Mouse (Mus musculus): ENCODE results near the gene Mospd2. TPM values are rescaled to one million over a fixed set of nuclear protein-coding genes. Genes with fewer than 3 reads are reported as not detected.

The Mospd2 gene
- 13.8 and 14.4 TPM in 2 replicates for polyA plus RNA-seq (2015; fragmentation: Nextera tagmentation; extraction: Ambion mirVana)

- no peaks in the 10 kb centered on the region for H3K9me3 ChIP-seq
- H3K27me3 ChIP-seq = peaks cover 5% of the 10 kb centered on the region; the same call in 1 of the 2 replicates
- H3K36me3 ChIP-seq = no peaks in the 10 kb centered on the region
- H3K4me3 ChIP-seq (replicated peaks) = peak within 1 kb of the TSS; percentile 56
- H3K27ac ChIP-seq = peak within 1 kb of the TSS; percentile 56; the same call in 1 of the 2 replicates
- WGBS = 16% methylated on average over 23 of the region's 26 CpGs
- H3K4me1 ChIP-seq (replicated peaks) = 0 out of 2 replicates have a peak, but pooled peaks cover 9% of the 10 kb centered on the region
- H3K9ac ChIP-seq (replicated peaks) = peak within 1 kb of the TSS; percentile 69
- peak within 1 kb of the TSS; percentile 57 for H3K4me2 ChIP-seq (replicated peaks)
- peak; percentile 100 for ATAC-seq
Measured at GRCm38 (mm10) chrX:164980193-164980775, at the start of gene Mospd2, which contains the start of gene Fancb. Gene Mospd2, minus strand, starts transcription at chrX:164980375. Gene Fancb, plus strand, starts transcription at chrX:164980592.

DNA sequence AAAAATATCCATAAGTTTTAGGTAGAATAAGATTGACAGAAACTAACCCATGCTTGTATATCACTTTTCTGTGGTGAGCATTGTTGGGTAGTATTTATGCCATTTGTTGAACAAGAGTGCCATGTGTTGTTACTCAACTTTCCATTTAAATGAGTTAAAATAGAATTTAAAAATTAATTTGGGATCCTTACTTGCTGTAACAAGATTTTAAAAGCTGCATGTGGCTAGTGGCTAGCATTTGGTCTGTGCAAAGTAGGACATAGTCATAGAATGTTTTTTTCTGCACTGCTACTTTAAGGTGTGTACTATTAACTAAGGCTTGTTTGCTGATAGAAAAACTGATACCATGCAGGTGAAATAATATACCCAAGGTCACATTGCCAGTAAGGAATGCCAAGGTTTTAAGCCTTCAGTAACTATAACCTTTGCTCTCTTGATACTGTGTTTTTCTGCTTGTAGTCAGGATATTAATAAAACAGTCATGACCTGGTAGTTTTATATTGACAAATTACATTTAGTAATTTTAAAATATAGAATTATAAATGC is 24.7 kb upstream of the Mospd2 start, which contains the start of gene Gm17604:
TSS of gene Gm17604 (minus strand) at position 51 of the 546 bp plus-strand sequence.
- ATAC-seq = no peak
- Histone ChIP-seq H3K9me3 (no peaks in the 10 kb centered on the region), H3K27me3 (peaks cover 16% of the 10 kb centered on the region; the same call in 1 of the 2 replicates)

DNA sequence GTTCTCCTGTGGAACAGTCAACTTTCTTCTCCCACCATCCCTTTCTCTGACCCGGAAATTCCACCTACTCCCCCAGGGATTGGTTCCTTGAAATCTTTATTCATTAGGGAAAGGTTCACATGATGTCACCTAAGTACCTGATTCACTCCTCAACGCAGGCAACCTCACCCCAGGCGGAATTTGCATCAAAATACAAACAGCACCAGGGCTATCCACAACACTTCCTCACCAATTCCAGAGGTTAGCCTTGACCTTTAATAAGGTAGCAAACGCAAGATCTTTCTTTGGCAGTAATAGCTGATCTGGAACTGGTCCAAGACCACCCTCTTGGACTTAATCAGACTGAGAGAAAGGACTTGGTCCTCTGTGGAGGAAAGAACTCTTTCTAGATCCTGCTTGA is 23.0 kb upstream of the Mospd2 start:
- no peaks in the 10 kb centered on the region for H3K36me3 ChIP-seq
- H3K27me3 ChIP-seq = peaks cover 16% of the 10 kb centered on the region; the same call in 1 of the 2 replicates
- no peak overlapping the region for H3K27ac ChIP-seq
- WGBS = 36% methylated on average over 4 of the region's 4 CpGs
- no peak overlapping the region for H3K9ac ChIP-seq (replicated peaks)
- H3K4me1 ChIP-seq (replicated peaks) = no peaks in the 10 kb centered on the region
- no peak overlapping the region for H3K4me2 ChIP-seq (replicated peaks)
- no peaks in the 10 kb centered on the region for H3K9me3 ChIP-seq
- H3K4me3 ChIP-seq (replicated peaks) = no peak overlapping the region
- no peak for ATAC-seq

More for the DNA sequence above, 24.7 kb upstream of the Mospd2 start, which contains the start of gene Gm17604:
- Histone ChIP-seq H3K4me3 (replicated peaks) (no peak within 1 kb of the TSS), H3K9ac (replicated peaks) (no peak within 1 kb of the TSS), H3K27ac (no peak within 1 kb of the TSS), H3K4me1 (replicated peaks) (no peaks in the 10 kb centered on the region), H3K36me3 (no peaks in the 10 kb centered on the region), H3K4me2 (replicated peaks) (no peak within 1 kb of the TSS)

DNA sequence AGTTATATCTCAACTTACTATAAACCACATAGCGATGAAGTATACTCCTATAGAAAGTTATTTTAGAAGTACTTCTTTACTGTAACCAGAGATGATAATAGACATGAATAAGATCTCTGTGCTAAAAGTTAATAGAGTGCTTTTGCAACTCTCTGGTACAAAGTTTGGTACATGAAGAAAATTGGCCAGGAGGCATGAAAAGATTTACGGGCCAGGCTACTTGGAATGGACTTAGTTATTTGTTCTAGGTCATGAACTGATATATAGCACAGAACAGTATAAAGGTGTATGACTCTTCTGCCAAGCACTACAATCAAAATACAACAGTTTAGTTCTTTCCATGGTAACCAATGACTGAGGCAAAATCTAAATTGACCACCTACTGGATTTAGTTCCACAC is 1.3 kb downstream of the Mospd2 start:
- ATAC-seq = no peak
- H3K4me3 ChIP-seq (replicated peaks) = 0 out of 2 replicates have a peak overlapping the region, but pooled peaks have one; percentile 56
- H3K27ac ChIP-seq = no peak overlapping the region
- H3K4me1 ChIP-seq (replicated peaks) = 0 out of 2 replicates have a peak, but pooled peaks cover 9% of the 10 kb centered on the region
- peak overlapping the region; percentile 57 for H3K4me2 ChIP-seq (replicated peaks)
- H3K9ac ChIP-seq (replicated peaks) = no peak overlapping the region
- H3K36me3 ChIP-seq = no peaks in the 10 kb centered on the region
- no peaks in the 10 kb centered on the region for H3K9me3 ChIP-seq
- H3K27me3 ChIP-seq = peaks cover 5% of the 10 kb centered on the region; the same call in 1 of the 2 replicates
- WGBS = 96% methylated on average over 2 of the region's 2 CpGs

DNA sequence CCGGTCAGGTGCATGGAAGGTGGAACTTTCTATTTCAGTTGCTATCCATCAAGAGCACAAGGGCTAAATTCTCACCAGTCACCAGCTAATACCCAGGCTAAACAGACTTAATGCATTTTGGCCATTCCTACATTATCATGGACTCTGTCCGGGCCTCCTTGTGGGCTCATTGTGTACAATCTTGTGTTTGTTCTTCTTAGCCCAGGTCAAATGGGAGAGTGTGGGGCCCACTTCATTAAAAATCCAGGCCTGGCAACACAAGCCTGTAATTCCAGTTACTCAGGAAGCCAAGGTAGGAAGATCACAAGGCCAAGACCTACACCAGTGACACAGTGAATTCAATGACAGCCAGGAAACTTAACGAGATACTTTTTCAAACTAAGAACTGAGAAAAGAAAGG is 9.0 kb downstream of the Mospd2 start:
- no peak overlapping the region for H3K4me3 ChIP-seq (replicated peaks)

DNA sequence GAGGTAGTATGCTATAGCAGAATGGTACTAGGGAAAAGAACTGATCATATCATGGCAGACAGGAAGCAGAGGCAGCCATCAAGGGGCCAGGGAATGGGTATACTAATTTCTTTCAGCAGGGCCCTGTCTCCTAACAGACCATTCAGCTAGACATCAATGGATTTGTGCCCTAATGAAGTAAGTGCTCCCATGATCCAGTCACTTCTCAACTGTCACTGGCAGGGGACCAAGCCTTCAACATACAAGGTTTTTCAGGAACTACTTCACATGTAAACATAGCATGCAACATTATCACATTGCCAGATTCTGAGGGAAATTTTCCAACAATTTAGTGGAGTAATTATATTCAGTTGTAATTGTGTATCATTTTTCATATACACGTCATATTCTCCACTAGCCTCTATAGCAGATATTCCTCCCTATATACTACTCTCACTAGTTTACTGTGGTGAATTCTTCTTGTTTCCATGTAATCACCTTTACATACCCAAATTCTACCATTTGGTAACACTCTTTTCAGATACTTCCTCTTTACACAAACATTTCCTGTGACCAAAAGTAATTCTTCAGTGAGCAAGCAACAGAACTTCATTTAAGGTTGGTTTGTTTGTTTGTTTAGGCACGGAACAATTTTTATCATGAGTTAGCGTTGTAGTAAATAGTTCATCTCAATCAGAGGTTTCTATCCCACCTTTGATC is 14.3 kb downstream of the Mospd2 start:
- 94% methylated on average over 3 of the region's 3 CpGs for WGBS
- no peaks in the 10 kb centered on the region for H3K27me3 ChIP-seq
- no peak for ATAC-seq
- H3K27ac ChIP-seq = no peak overlapping the region
- H3K36me3 ChIP-seq = peaks cover 14% of the 10 kb centered on the region; the same call in 1 of the 2 replicates
- H3K9ac ChIP-seq (replicated peaks) = no peak overlapping the region
- no peak overlapping the region for H3K4me3 ChIP-seq (replicated peaks)
- H3K4me2 ChIP-seq (replicated peaks) = no peak overlapping the region
- H3K4me1 ChIP-seq (replicated peaks) = no peaks in the 10 kb centered on the region
- no peaks in the 10 kb centered on the region for H3K9me3 ChIP-seq

More for the DNA sequence above, 9.0 kb downstream of the Mospd2 start:
- no peaks in the 10 kb centered on the region for H3K36me3 ChIP-seq
- no peak overlapping the region for H3K9ac ChIP-seq (replicated peaks)
- H3K27ac ChIP-seq = no peak overlapping the region
- H3K4me2 ChIP-seq (replicated peaks) = no peak overlapping the region
- no peaks in the 10 kb centered on the region for H3K4me1 ChIP-seq (replicated peaks)
- no peaks in the 10 kb centered on the region for H3K9me3 ChIP-seq
- WGBS = 74% methylated on average over 3 of the region's 3 CpGs
- H3K27me3 ChIP-seq = peaks cover 4% of the 10 kb centered on the region; the same call in 1 of the 2 replicates
- no peak for ATAC-seq

- Histone ChIP-seq H3K36me3 (peaks cover 4% of the 10 kb centered on the region; the same call in 1 of the 2 replicates), H3K9me3 (no peaks in the 10 kb centered on the region), H3K4me3 (replicated peaks) (no peak overlapping the region), H3K27ac (no peak overlapping the region), H3K4me2 (replicated peaks) (no peak overlapping the region), H3K9ac (replicated peaks) (no peak overlapping the region), H3K4me1 (replicated peaks) (no peaks in the 10 kb centered on the region), H3K27me3 (no peaks in the 10 kb centered on the region; the same call in 1 of the 2 replicates)
- ATAC-seq = no peak
- 84% methylated on average over 5 of the region's 5 CpGs for WGBS
Measured at GRCm38 (mm10) chrX:164952601-164953375, 27.4 kb downstream of the Mospd2 start.

- Histone ChIP-seq H3K27ac (no peak overlapping the region), H3K36me3 (peaks cover 6% of the 10 kb centered on the region; the same call in 1 of the 2 replicates), H3K4me3 (replicated peaks) (no peak overlapping the region), H3K27me3 (no peaks in the 10 kb centered on the region; the same call in 1 of the 2 replicates), H3K4me2 (replicated peaks) (no peak overlapping the region), H3K4me1 (replicated peaks) (no peaks in the 10 kb centered on the region), H3K9me3 (no peaks in the 10 kb centered on the region), H3K9ac (replicated peaks) (no peak overlapping the region)
- WGBS = 80% methylated on average over 11 of the region's 11 CpGs
- ATAC-seq = no peak
Measured at GRCm38 (mm10) chrX:164951858-164952576, 28.2 kb downstream of the Mospd2 start.

- Histone ChIP-seq H3K27me3 (no peaks in the 10 kb centered on the region), H3K4me3 (replicated peaks) (no peak overlapping the region), H3K9me3 (no peaks in the 10 kb centered on the region), H3K36me3 (peaks cover 13% of the 10 kb centered on the region), H3K4me2 (replicated peaks) (no peak overlapping the region), H3K9ac (replicated peaks) (no peak overlapping the region), H3K27ac (no peak overlapping the region), H3K4me1 (replicated peaks) (no peaks in the 10 kb centered on the region)
- no peak for ATAC-seq
- 96% methylated on average over 5 of the region's 5 CpGs for WGBS
Measured at GRCm38 (mm10) chrX:164941540-164941939, 38.6 kb downstream of the Mospd2 start.

GRCm38 (mm10) chrX:164912993-164913392 is 67.2 kb downstream of the Mospd2 start:
- Histone ChIP-seq H3K27me3 (peaks cover 4% of the 10 kb centered on the region; the same call in 1 of the 2 replicates), H3K36me3 (no peaks in the 10 kb centered on the region), H3K9me3 (no peaks in the 10 kb centered on the region), H3K27ac (no peak overlapping the region), H3K4me3 (replicated peaks) (no peak overlapping the region), H3K4me1 (replicated peaks) (no peaks in the 10 kb centered on the region), H3K4me2 (replicated peaks) (no peak overlapping the region), H3K9ac (replicated peaks) (no peak overlapping the region)
- ATAC-seq = no peak
- WGBS = 64% methylated on average over 3 of the region's 3 CpGs

DNA sequence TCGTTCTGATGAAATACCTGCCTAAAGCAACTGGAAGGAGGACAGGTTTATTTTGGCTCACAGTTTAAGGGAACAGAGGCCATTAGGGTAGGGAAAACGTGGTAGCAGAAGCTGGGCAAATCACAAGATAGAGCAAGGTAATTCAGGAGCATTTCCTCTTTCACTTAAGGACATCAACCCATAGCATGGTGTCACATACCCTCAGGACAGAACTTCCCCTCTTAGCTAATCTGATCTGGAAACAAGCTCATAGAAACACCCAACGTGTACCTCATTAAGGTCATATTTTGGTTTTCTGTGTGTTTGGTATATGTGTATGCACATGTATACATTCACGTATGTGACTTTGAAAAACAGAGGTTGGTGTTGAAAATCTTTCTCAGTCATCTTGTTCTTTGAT is 68.0 kb downstream of the Mospd2 start:
- Histone ChIP-seq H3K4me3 (replicated peaks) (no peak overlapping the region), H3K9me3 (no peaks in the 10 kb centered on the region), H3K4me2 (replicated peaks) (no peak overlapping the region), H3K27ac (no peak overlapping the region), H3K9ac (replicated peaks) (no peak overlapping the region), H3K4me1 (replicated peaks) (no peaks in the 10 kb centered on the region), H3K36me3 (no peaks in the 10 kb centered on the region), H3K27me3 (peaks cover 4% of the 10 kb centered on the region; the same call in 1 of the 2 replicates)
- 79% methylated on average over 4 of the region's 4 CpGs for WGBS
- no peak for ATAC-seq

All from midbrain, embryonic 13.5 days (tissue).